Mouse (Mus musculus) forebrain, embryonic 16.5 days (tissue): ENCODE results near the gene Usp9x. TPM values are rescaled to one million over a fixed set of nuclear protein-coding genes. Genes with fewer than 3 reads are reported as not detected.

ENCODE experiments used
- ATAC-seq: fragments of 200-750 bp; cut with Nextera tagmentation; 2 replicates; pipeline ENCODE4 v1.8.0; 2017; ENCODE audit warnings: mild to moderate bottlenecking, moderate library complexity
- H3K27ac ChIP-seq: fragments of 300-500 bp; sonication (generic); 2 replicates; pipeline ENCODE4 v1.5.1; 2014; ENCODE audit warnings: low read length, control low read depth
- H3K27me3 ChIP-seq: fragments of 300-500 bp; sonication (generic); replicated peaks from 2 replicates; pipeline ENCODE4 v1.6.1; 2014; ENCODE audit warnings: low read length; ENCODE audit not compliant: control insufficient read depth, insufficient read depth
- H3K36me3 ChIP-seq: fragments of 300-500 bp; sonication (generic); 2 replicates; pipeline ENCODE4 v1.6.1; 2014; ENCODE audit not compliant: control insufficient read depth, insufficient read depth
- H3K4me1 ChIP-seq: fragments of 300-500 bp; sonication (generic); replicated peaks from 2 replicates; pipeline ENCODE4 v1.6.1; 2014; ENCODE audit warnings: low read length; ENCODE audit not compliant: control insufficient read depth, insufficient read depth
- H3K4me2 ChIP-seq: fragments of 300-500 bp; sonication (generic); 2 replicates; pipeline ENCODE4 v1.6.1; 2014; ENCODE audit warnings: mild to moderate bottlenecking, low read length, control low read depth
- H3K4me3 ChIP-seq: fragments of 300-500 bp; sonication (generic); replicated peaks from 2 replicates; pipeline ENCODE4 v1.5.1; 2014; ENCODE audit warnings: mild to moderate bottlenecking, low read length, control low read depth
- H3K9ac ChIP-seq: fragments of 300-500 bp; sonication (generic); replicated peaks from 2 replicates; pipeline ENCODE4 v1.6.1; 2014; ENCODE audit warnings: low read depth, low read length, control low read depth
- H3K9me3 ChIP-seq: fragments of 300-500 bp; sonication (generic); 2 replicates; pipeline ENCODE4 v1.6.1; 2016; ENCODE audit warnings: low read length; ENCODE audit not compliant: control insufficient read depth
- WGBS: fragments of 180-500 bp; shearing (Covaris S2); extraction: QIAGEN DNeasy Blood & Tissue Kit; methylation state at CpG from one replicate; pipeline ENCODE4 v1.1.7; 2014; 5-methylcytosine and 5-hydroxymethylcytosine counted together
- polyA plus RNA-seq: library from polyadenylated mRNA; unstranded; fragments of >200 nt; fragmentation: Nextera tagmentation; extraction: Ambion mirVana; gene quantifications from 2 replicates; pipeline ENCODE4 v1.2.1, GENCODE M21; 2015

Gene Usp9x
- polyA plus RNA-seq, 1 experiment from 2014 or later = 43.0 TPM

DNA sequence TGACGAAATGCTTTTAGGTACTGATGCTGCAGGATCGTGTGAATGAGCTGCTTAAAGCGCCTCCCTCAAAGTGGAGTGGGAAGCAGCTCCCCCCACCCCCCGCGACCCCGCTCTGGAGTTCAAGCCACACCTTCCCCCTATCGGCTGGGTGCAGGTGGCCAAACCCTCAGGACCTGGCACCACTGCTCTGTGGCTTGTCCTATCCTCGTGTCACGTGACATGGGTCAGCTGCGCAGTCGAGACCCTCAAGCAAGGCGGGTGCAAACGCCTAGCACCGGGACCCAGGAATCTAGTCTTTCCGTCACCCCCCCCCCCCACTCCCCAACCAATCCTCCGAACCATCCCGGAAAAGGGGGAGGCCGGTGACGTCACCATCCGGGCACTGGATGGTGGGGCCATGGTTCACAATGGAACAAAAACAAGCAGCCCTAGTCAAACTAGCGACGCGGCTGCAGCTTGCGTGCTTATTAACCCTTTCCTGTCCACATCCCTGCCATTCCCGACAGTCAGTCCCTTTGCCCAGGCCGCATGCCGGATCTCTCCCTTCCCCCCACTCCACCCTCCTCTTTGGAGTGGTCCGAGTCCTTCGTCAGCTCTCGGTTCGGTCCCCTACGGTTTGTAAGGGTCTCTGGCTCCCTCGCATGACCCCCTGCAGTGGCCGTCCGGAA is 591 bp upstream of the Usp9x start:
- Histone ChIP-seq H3K27ac (peak overlapping the region; percentile 93), H3K9ac (peak overlapping the region; percentile 78), H3K9me3 (no peaks in the 10 kb centered on the region), H3K4me1 (peaks cover 6% of the 10 kb centered on the region), H3K36me3 (no peaks in the 10 kb centered on the region), H3K4me2 (peak overlapping the region; percentile 41), H3K4me3 (peak overlapping the region; percentile 76), H3K27me3 (no peaks in the 10 kb centered on the region)
- 21% methylated on average over 35 of the region's 35 CpGs for WGBS
- ATAC-seq = peak; percentile 88

DNA sequence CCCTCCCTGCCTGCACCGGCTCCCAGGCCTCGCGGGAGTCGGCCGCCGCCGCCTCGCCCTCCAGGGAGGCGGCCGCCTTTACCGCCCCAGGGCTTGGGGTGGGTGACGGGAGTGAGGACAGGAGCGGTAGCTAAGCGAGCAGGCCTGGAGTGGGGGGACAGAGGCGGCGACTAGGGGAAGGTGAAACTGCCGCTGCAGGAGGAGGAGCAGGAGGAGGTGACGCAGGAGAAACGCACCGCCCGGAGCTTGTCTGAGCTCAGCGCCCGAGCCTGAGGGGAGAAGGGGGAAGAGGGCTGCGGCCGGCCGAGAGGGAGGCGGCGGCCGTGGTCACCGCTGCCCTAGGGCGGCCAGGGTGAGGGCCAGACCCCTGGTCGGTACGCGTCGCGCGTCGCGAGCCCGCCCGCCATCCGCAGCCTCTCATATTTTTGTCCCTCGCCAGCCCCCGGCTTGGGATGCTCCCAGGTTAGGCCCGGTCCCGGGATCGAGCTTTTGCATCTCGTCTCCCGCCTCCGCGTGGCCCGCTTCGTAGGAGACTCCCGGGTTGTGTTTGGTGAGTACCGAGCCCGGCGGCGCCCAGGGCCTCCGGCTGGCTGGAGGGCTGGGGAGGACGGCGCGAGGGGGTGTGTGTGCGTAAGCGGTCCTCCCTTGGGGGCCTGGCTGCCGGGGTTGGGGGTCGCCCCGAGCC is 620 bp downstream of the Usp9x start:
- H3K27ac ChIP-seq = peak overlapping the region; percentile 93
- H3K4me1 ChIP-seq = peaks cover 6% of the 10 kb centered on the region
- peak overlapping the region; percentile 76 for H3K4me3 ChIP-seq
- H3K27me3 ChIP-seq = no peaks in the 10 kb centered on the region
- H3K4me2 ChIP-seq = no peak overlapping the region; the same call in 1 of the 2 replicates
- WGBS = 22% methylated on average over 40 of the region's 67 CpGs
- no peaks in the 10 kb centered on the region for H3K36me3 ChIP-seq
- peak overlapping the region; percentile 78 for H3K9ac ChIP-seq
- ATAC-seq = peak; percentile 31
- H3K9me3 ChIP-seq = no peaks in the 10 kb centered on the region

DNA sequence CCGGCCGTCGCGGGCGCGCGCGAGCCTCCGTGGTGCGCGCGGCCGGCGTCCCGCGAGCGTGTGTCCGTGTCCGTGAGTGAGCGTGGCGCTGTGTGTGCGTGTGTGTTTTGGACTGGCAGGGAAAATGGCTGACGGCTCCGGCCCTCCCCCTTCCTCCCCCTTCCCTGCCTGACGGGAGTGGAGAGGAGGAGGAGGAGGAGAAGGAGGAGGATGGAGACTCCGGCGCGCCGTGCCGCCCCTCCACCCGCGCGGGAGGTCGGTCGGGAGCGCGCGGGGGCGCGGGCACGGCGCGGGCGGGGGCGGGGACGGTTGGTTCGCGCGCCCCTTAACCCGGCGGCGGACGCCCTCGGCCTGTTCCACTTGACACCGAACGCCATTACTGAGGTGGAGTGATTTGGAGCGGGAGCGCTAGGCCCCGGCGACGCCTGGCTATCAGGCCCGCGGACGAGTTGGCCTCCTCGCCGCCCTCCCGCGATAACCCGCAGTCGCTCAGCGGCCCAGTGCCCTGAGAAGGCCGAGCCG is 1.2 kb downstream of the Usp9x start:
- H3K9ac ChIP-seq = peak overlapping the region; percentile 78
- H3K9me3 ChIP-seq = no peaks in the 10 kb centered on the region
- H3K27ac ChIP-seq = peak overlapping the region; percentile 93
- H3K36me3 ChIP-seq = no peaks in the 10 kb centered on the region
- H3K27me3 ChIP-seq = no peaks in the 10 kb centered on the region
- H3K4me1 ChIP-seq = peaks cover 6% of the 10 kb centered on the region
- ATAC-seq = peak; percentile 12
- H3K4me3 ChIP-seq = peak overlapping the region; percentile 76
- H3K4me2 ChIP-seq = peak overlapping the region; percentile 54
- 19% methylated on average over 54 of the region's 73 CpGs for WGBS

DNA sequence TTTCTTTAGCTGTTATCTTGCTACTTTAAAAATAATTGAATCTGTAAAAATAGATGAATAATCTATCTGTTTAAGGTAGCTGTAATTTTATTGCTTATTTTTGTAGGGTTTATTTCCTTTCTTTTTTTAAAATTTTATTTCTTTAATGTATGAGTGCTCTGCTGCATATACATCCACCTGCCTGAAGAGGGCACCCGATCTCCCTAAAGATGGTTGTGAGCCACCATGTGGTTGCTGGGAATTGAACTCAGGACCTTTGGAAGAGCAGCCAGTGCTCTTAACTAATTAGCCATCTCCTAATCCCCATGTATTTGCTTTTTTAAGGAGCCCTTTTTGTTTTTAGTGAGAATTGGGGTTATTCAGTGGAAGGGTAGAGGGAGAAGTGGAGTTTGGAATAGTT is 14.3 kb downstream of the Usp9x start:
- no peak overlapping the region for H3K27ac ChIP-seq
- no peak for ATAC-seq
- H3K9me3 ChIP-seq = no peaks in the 10 kb centered on the region
- no peaks in the 10 kb centered on the region for H3K36me3 ChIP-seq
- H3K4me1 ChIP-seq = no peaks in the 10 kb centered on the region
- H3K4me3 ChIP-seq = no peak overlapping the region
- H3K9ac ChIP-seq = no peak overlapping the region
- no peaks in the 10 kb centered on the region; the same call in 1 of the 2 replicates for H3K27me3 ChIP-seq
- no peak overlapping the region for H3K4me2 ChIP-seq
- WGBS = 85% methylated on average over 1 of the region's 1 CpGs

DNA sequence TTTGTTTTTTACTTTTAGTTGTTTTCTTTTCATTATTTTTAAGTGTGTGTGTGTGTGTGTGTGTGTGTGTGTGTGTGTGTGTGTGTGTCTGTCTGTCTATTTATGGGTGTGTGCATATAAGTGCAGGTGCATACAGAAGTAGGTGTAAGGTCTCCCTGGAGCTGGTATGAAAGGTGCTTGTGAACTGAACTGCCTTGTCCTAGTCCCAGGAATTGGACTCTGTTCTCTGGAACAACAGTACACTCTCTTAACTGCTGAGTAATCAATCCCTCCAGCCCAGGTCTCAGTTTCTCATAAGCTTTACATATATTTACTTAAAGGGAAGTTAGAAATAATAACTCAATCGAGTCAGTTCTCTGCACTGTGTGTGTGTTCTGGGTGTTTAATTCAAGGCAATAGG is 25.7 kb downstream of the Usp9x start:
- H3K36me3 ChIP-seq = 0 out of 2 replicates have a peak, but pooled peaks cover 2% of the 10 kb centered on the region
- H3K4me3 ChIP-seq = no peak overlapping the region
- no peaks in the 10 kb centered on the region for H3K4me1 ChIP-seq
- ATAC-seq = no peak
- 84% methylated on average over 1 of the region's 1 CpGs for WGBS
- H3K27me3 ChIP-seq = no peaks in the 10 kb centered on the region
- H3K9ac ChIP-seq = no peak overlapping the region
- no peak overlapping the region for H3K27ac ChIP-seq
- no peaks in the 10 kb centered on the region for H3K9me3 ChIP-seq
- no peak overlapping the region for H3K4me2 ChIP-seq

DNA sequence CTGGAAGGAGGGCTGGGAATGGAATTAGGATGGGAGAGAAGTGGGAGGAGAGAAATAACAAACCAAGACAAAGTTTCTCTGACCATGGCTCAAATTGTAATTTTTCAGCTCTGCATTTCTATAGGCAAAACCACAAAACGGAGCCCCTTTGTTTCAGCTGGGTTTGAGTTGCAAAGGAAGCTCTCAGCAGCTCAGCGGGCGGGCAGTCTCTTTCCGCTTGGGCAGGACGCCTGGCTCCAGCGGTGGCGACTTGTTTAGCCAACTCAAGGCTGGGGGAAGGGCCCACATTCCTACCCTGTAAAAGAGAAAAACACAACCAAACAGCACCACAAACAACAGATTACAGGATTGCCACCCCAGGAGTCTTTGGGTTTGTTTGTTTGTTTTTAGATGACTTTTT is 135.2 kb downstream of the Usp9x start:
- Histone ChIP-seq H3K4me1 (0 out of 2 replicates have a peak, but pooled peaks cover 2% of the 10 kb centered on the region), H3K4me2 (no peak overlapping the region), H3K27me3 (no peaks in the 10 kb centered on the region), H3K9ac (no peak overlapping the region), H3K9me3 (no peaks in the 10 kb centered on the region), H3K4me3 (no peak overlapping the region), H3K27ac (no peak overlapping the region), H3K36me3 (no peaks in the 10 kb centered on the region)
- WGBS = 22% methylated on average over 7 of the region's 7 CpGs
- no peak for ATAC-seq

DNA sequence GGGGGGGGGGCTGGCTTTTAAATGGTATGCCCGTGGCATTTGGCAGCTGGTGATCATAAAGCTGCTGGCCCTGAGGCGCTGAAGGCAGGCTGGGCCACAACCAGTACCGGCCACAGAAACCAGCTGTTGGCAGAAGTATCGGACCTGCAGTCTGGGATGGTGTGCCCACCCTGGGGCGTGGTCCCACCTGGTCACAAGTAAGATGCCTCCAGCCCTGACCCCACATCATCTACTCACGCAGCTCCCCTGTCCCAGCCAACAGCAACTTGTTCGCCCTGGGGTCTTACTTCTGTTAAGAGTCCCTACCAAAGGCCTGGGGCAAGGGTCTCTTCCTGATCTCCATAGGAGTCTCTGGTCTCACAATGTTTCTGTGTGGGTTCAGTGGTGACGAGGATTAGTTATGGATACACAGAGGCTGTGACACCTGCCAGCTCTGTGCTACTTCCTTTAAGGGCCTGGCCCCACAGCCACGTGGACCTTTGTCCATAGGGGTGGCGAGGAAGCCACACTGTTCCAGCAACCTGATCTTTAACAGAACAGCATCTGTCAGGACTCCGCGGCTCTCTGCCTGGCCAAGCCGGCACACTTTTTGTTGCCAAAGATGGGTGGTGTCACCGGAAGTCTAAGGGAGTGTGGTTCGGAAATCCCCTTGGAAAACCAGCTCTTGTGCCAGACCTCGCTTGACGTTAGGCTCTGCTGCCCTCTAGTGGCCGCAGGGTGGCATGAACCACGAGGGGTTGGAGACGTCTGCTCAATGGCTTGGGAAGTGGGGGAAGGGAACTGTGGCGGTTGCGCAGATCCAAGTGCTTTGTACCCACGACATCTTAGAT is 136.4 kb downstream of the Usp9x start:
- peak overlapping the region; percentile 57 for H3K9ac ChIP-seq
- H3K9me3 ChIP-seq = no peaks in the 10 kb centered on the region
- peak; percentile 95 for ATAC-seq
- H3K36me3 ChIP-seq = no peaks in the 10 kb centered on the region
- peak overlapping the region; percentile 78 for H3K27ac ChIP-seq
- H3K4me1 ChIP-seq = 0 out of 2 replicates have a peak, but pooled peaks cover 2% of the 10 kb centered on the region
- H3K27me3 ChIP-seq = no peaks in the 10 kb centered on the region
- H3K4me2 ChIP-seq = peak overlapping the region; percentile 53
- H3K4me3 ChIP-seq = peak overlapping the region; percentile 38
- WGBS = 26% methylated on average over 22 of the region's 23 CpGs

DNA sequence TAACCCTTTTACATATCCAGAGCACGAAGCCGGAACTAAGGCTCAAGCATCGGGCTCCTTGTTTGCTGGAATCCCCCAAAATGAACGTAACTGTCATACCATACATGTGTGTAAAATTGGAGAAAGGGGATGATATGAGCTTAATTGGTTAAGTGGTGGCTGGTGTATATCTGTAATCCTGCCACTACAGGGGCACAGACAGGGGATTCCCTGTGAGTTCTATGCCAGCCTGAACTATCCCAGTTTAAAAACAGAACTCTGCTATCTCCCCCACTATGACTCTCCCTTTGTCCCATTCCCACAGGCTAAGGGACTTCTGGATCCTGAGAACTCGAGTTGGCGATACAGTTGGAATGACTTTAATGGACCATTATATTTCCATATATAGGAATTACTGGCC is 137.1 kb downstream of the Usp9x start:
- Histone ChIP-seq H3K36me3 (no peaks in the 10 kb centered on the region), H3K9me3 (no peaks in the 10 kb centered on the region), H3K4me3 (peak overlapping the region; percentile 38), H3K4me2 (peak overlapping the region; percentile 53), H3K4me1 (0 out of 2 replicates have a peak, but pooled peaks cover 2% of the 10 kb centered on the region), H3K9ac (peak overlapping the region; percentile 57), H3K27ac (peak overlapping the region; percentile 78), H3K27me3 (no peaks in the 10 kb centered on the region)
- WGBS = 20% methylated on average over 6 of the region's 6 CpGs
- peak; percentile 53 for ATAC-seq

DNA sequence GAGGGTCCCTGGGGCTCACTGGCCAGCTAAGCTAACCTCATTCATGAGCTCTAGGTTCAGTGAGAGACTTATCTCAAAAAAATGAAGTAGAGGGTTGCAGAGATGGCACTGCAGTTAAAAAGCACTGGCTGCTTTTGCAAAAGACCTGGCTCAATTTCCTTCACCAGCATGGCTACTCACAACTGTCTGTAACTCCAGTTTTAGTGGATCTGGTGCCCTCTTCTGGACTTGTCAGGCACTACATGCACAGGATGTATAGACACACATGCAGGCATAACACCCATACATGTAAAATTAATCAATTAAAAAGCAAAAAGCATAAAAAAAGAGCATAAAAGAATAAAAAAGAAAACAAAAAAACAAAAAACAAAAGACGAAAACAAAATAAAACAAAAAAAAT is 143.0 kb downstream of the Usp9x start:
- no peak for ATAC-seq
- Histone ChIP-seq H3K4me1 (no peaks in the 10 kb centered on the region), H3K27ac (no peak overlapping the region), H3K9ac (no peak overlapping the region), H3K4me2 (no peak overlapping the region), H3K27me3 (no peaks in the 10 kb centered on the region), H3K9me3 (no peaks in the 10 kb centered on the region), H3K36me3 (no peaks in the 10 kb centered on the region), H3K4me3 (no peak overlapping the region)
- whole genome bisulfite sequencing = 55% methylated on average over 1 of the region's 1 CpGs
